Mouse (Mus musculus) spleen, embryonic (tissue): ENCODE measurements at regions not wholly inside any gene's neighbourhood (a gene's known extent, or its start where the extent isn't known, plus 50 kb on each side); places are given as distances from the start of the nearest gene placed in this dataset.

ENCODE experiments used
- CTCF ChIA-PET: fragments of 350-600 bp; sonication (Branson Sonifier 250); formaldehyde crosslinking; loops from one replicate; lab custom pipeline; 2022; lab: Charles Lee

- CTCF ChIA-PET: no interaction called here
These were observed 61.7 kb upstream of the Cpm start for GRCm38 (mm10) chr10:117567379-117568137.

GRCm38 (mm10) chr10:117566648-117567378, 62.5 kb upstream of the Cpm start:
- CTCF ChIA-PET: no interaction called here

- CTCF ChIA-PET: no interaction called here
These were observed 63.1 kb upstream of the Cpm start for GRCm38 (mm10) chr10:117566204-117566603.

- CTCF ChIA-PET: no interaction called here
These were observed 63.7 kb upstream of the Cpm start for GRCm38 (mm10) chr10:117565529-117566086.

GRCm38 (mm10) chr10:117565110-117565509, 64.2 kb upstream of the Cpm start:
- CTCF ChIA-PET: no interaction called here

GRCm38 (mm10) chr10:117564118-117565040, 64.9 kb upstream of the Cpm start:
- CTCF ChIA-PET: interaction anchor here (0.6 to 0.7 kb wide), 3 partner anchors 11 to 348 kb away, joined by 3 to 6 read pairs (median 4); no protein-coding TSS in a partner anchor

- CTCF ChIA-PET: interaction anchor here (0.6 to 0.7 kb wide), 3 partner anchors 10 to 347 kb away, joined by 3 to 6 read pairs (median 4); no protein-coding TSS in a partner anchor
These were observed 65.7 kb upstream of the Cpm start for GRCm38 (mm10) chr10:117563429-117564117.

GRCm38 (mm10) chr10:117562850-117563248, 66.5 kb upstream of the Cpm start:
- CTCF ChIA-PET: interaction anchor here (0.7 kb wide), 1 partner anchor 111 kb away, joined by 3 read pairs; no protein-coding TSS in a partner anchor

GRCm38 (mm10) chr10:117561909-117562849, 67.1 kb upstream of the Cpm start:
- CTCF ChIA-PET: interaction anchor here (0.7 kb wide), 1 partner anchor 112 kb away, joined by 3 read pairs; no protein-coding TSS in a partner anchor

- CTCF ChIA-PET: no interaction called here
These were observed 68.0 kb upstream of the Cpm start for GRCm38 (mm10) chr10:117561279-117561820.

GRCm38 (mm10) chr10:117560396-117561278, 68.7 kb upstream of the Cpm start:
- CTCF ChIA-PET: no interaction called here

- CTCF ChIA-PET: no interaction called here
These were observed 69.5 kb upstream of the Cpm start for GRCm38 (mm10) chr10:117559615-117560395.

GRCm38 (mm10) chr10:117558891-117559614, 70.2 kb upstream of the Cpm start:
- CTCF ChIA-PET: no interaction called here

- CTCF ChIA-PET: interaction anchor here (0.9 kb wide), 1 partner anchor 15 kb away, joined by 7 read pairs; no protein-coding TSS in a partner anchor
These were observed 71.0 kb upstream of the Cpm start for GRCm38 (mm10) chr10:117558292-117558800.

GRCm38 (mm10) chr10:117557666-117558065, 71.6 kb upstream of the Cpm start:
- CTCF ChIA-PET: interaction anchor here (0.6 to 1.5 kb wide), 3 partner anchors 15 to 116 kb away, joined by 3 to 8 read pairs (median 7); no protein-coding TSS in a partner anchor
